In the genomic region with DNA sequence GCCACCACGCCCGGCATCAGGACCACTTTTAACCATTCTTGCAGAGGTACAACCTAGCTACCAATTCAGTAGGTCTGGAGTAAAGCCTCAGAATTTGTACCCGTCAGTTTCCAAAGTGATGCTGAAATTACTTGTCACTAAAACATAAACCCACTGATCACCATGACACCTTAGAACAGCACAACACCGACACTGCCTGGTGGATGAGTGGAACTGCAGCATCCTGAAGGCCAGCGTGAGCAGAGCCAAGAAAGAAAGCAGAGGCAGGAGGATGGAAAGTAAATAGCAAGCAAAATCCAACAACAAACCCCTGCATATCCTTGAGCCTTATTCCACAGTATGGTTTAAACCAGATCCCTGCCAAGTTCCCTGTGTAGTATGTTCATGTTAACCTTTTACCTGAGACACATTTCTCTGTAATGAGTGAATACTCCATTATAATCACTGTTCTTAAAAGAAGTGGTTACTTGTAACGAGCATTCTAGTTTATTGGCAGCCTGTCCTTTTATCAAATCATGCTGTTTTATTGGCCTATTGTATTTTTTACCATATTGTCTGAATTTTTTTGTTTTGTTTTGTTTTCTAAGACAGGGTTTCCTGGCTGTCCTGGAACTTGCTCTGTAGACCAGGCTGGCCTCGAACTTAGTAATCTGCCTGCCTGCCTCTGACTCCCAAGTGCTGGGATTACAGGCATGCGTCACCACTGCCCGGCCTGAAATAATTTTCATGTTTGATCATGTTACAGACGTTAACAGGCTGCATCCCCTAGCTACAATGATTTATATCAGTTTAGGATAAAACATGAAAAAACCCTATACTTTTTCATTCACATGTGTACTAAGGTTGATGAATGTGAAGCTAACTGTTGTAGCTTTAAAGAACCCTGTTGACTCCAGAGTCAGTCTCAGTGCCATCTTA, we compare ENCODE assay signal across 8 mouse cellular contexts. TPM values are rescaled to one million over a fixed set of nuclear protein-coding genes. Genes with fewer than 3 reads are reported as not detected.
DNase-seq lines count a peak whose midpoint lies in the region; ATAC-seq and TF ChIP-seq lines count a peak whose summit lies in the region.

No protein-coding gene starts in this region.

- H3K27me3 ChIP-seq in heart, adult 2 months (ENCODE audit: control insufficient read depth, insufficient read depth, low read length) = no peaks in the 10 kb centered on the region
- no peaks in the 10 kb centered on the region for H3K27me3 ChIP-seq in heart, embryonic 11.5 days (ENCODE audit: control insufficient read depth, insufficient read depth, low read length)
- no peaks in the 10 kb centered on the region for H3K27me3 ChIP-seq in E14TG2a.4 (ENCODE audit: insufficient read depth, low read length)

- TF ChIP-seq CTCF in heart, adult 2 months (IDR thresholded peaks at IDR 0.05) = peak; percentile 83
- peak; percentile 80 for TF ChIP-seq CTCF in E14TG2a.4 (conservative IDR thresholded peaks at IDR 0.05; ENCODE audit: low read length)

- TF ChIP-seq EP300 in heart, adult 2 months (IDR thresholded peaks at IDR 0.05; ENCODE audit: insufficient read depth, low read depth, low read length) = no peak

- H3K9ac ChIP-seq in heart, adult 2 months (ENCODE audit: low read depth, low read length) = no peak overlapping the region
- H3K9ac ChIP-seq in heart, embryonic 11.5 days (ENCODE audit: low read depth, low read length) = no peak overlapping the region

- H3K27ac ChIP-seq in heart, adult 2 months = no peak overlapping the region
- no peak overlapping the region for H3K27ac ChIP-seq in heart, embryonic 11.5 days (ENCODE audit: low read depth, low read length)

- H3K79me2 ChIP-seq in heart, adult 2 months (replicated peaks; ENCODE audit: control insufficient read depth, insufficient read depth, low read length) = no peaks in the 10 kb centered on the region

- H3K9me3 ChIP-seq in heart, embryonic 11.5 days (replicated peaks; ENCODE audit: control insufficient read depth, low read length) = no peaks in the 10 kb centered on the region
- H3K9me3 ChIP-seq in E14TG2a.4 (ENCODE audit: low read length) = no peaks in the 10 kb centered on the region

- no peak overlapping the region for H3K4me3 ChIP-seq in heart, adult 2 months
- no peak overlapping the region for H3K4me3 ChIP-seq in heart, embryonic 11.5 days (ENCODE audit: low read depth, low read length)
- H3K4me3 ChIP-seq in E14TG2a.4 (replicated peaks; ENCODE audit: low read length) = no peak overlapping the region

- no peaks in the 10 kb centered on the region for H3K4me1 ChIP-seq in heart, adult 2 months (ENCODE audit: control insufficient read depth, insufficient read depth, low read length)
- H3K4me1 ChIP-seq in heart, embryonic 11.5 days (ENCODE audit: control insufficient read depth, insufficient read depth, low read length) = no peaks in the 10 kb centered on the region
- H3K4me1 ChIP-seq in E14TG2a.4 (replicated peaks; ENCODE audit: low read depth, low read length) = peaks cover 40% of the 10 kb centered on the region

- no peaks in the 10 kb centered on the region; the same call in 1 of the 2 replicates for H3K36me3 ChIP-seq in heart, adult 2 months (ENCODE audit: control insufficient read depth, insufficient read depth, low read length)
- peaks cover 8% of the 10 kb centered on the region; the same call in 1 of the 2 replicates for H3K36me3 ChIP-seq in heart, embryonic 11.5 days (ENCODE audit: control insufficient read depth, insufficient read depth, low read length)
- H3K36me3 ChIP-seq in E14TG2a.4 (ENCODE audit: insufficient read depth, low read length) = peaks cover 73% of the 10 kb centered on the region

- DNase-seq in heart, adult 2 months = peak; percentile 15 to 38
- peak; percentile 49 for DNase-seq in c-Kit-positive CD71-positive TER-119-negative erythroid progenitor cells, embryonic 14.5 days (ENCODE audit: low read depth)
- DNase-seq in left cerebral cortex, postnatal 25 days (ENCODE audit: low spot score in 2 of 2) = peak; percentile 49 to 58
- DNase-seq in natural killer cell, adult 2 months (ENCODE audit: low spot score in 2 of 2) = peak; percentile 26 to 68
- no peak for DNase-seq in ovary, postnatal 14 days (ENCODE audit: low spot score)

- no peak overlapping the region for H3K4me2 ChIP-seq in heart, embryonic 11.5 days

- no peak for ATAC-seq in heart, embryonic 11.5 days (replicated peaks; ENCODE audit: insufficient number of reproducible peaks, low FRiP score, low TSS enrichment)
- peak; percentile 84 for ATAC-seq in granulocyte monocyte progenitor cell, adult 5-6 weeks (replicated peaks; ENCODE audit: poor library complexity, severe bottlenecking)

- WGBS in heart, adult 2 months = 72% methylated on average over 10 of the region's 10 CpGs
- 68% methylated on average over 10 of the region's 10 CpGs for WGBS in heart, embryonic 11.5 days (ENCODE audit: insufficient replicate concordance)

- intact Hi-C loops in heart, adult 2 months (cut with DNase I) = no loop called here
- intact Hi-C loops in left cerebral cortex, postnatal 25 days (cut with DNase I) = no loop called here

- TF ChIP-seq POLR2A in heart, adult 2 months (IDR thresholded peaks at IDR 0.05; ENCODE audit: insufficient read depth, low read depth, low read length) = no peak

RNA-seq across cellular contexts. Expression of gene Shcbp1l, which starts 26.5 kb away (rescaled TPM):
- total RNA-seq in heart, adult 2 months (2021) = not detected
- 0.06 TPM in 1 of 2 replicates, not detected in the other for polyA plus RNA-seq in heart, adult 2 months (2012; rRNA removed)
- 0.21 TPM in 1 of 2 replicates, not detected in the other for polyA plus RNA-seq in heart, embryonic 11.5 days (2014; fragmentation: Nextera tagmentation; extraction: Ambion mirVana)
- total RNA-seq in granulocyte monocyte progenitor cell, adult 5-6 weeks (2014; fragmentation: Nextera tagmentation) = 1.2 and 3.9 TPM in 2 replicates
- 0.36 and 0.99 TPM in 2 replicates for total RNA-seq in granulocyte monocyte progenitor cell, adult 5-6 weeks (2017)
- 1 to 10 TPM; 1.6 to 3.0 TPM for total RNA-seq in left cerebral cortex, postnatal 25 days (2021)

RNA-seq across cellular contexts. Expression of gene Dhx9, which starts 36.0 kb away (rescaled TPM):
- total RNA-seq in heart, adult 2 months (2021) = 10 to 100 TPM; 44.0 to 45.4 TPM
- polyA plus RNA-seq in heart, adult 2 months (2012; rRNA removed) = 10.1 and 22.2 TPM in 2 replicates
- 17.7 and 21.2 TPM in 2 replicates for polyA plus RNA-seq in heart, embryonic 11.5 days (2014; fragmentation: Nextera tagmentation; extraction: Ambion mirVana)
- 176 and 196 TPM in 2 replicates for total RNA-seq in granulocyte monocyte progenitor cell, adult 5-6 weeks (2014; fragmentation: Nextera tagmentation)
- total RNA-seq in granulocyte monocyte progenitor cell, adult 5-6 weeks (2017) = 132 and 142 TPM in 2 replicates
- total RNA-seq in left cerebral cortex, postnatal 25 days (2021) = 100 to 1,000 TPM; 100 to 102 TPM
